Mouse (Mus musculus): ENCODE measurements around the gene Stambp. TPM values are rescaled to one million over a fixed set of nuclear protein-coding genes. Genes with fewer than 3 reads are reported as not detected.

The Stambp gene
- polyA plus RNA-seq, 1 experiment from 2014 or later: 66.5 TPM

GRCm38 (mm10) chr6:83548346-83548745, 24.2 kb downstream of the Stambp start:
- Histone ChIP-seq H3K4me3 (no peak overlapping the region), H3K27me3 (replicated peaks) (no peaks in the 10 kb centered on the region), H3K9me3 (no peaks in the 10 kb centered on the region), H3K4me1 (no peaks in the 10 kb centered on the region), H3K36me3 (replicated peaks) (peaks cover 25% of the 10 kb centered on the region), H3K9ac (no peak overlapping the region), H3K27ac (no peak overlapping the region), H3K4me2 (no peak overlapping the region)
- no peak for ATAC-seq (replicated peaks)
- whole genome bisulfite sequencing: 65% methylated on average over 5 of the region's 5 CpGs

GRCm38 (mm10) chr6:83545778-83546177, 26.8 kb downstream of the Stambp start:
- H3K9me3 ChIP-seq: no peaks in the 10 kb centered on the region
- H3K4me1 ChIP-seq: no peaks in the 10 kb centered on the region
- H3K27ac ChIP-seq: no peak overlapping the region
- no peak overlapping the region for H3K4me2 ChIP-seq
- WGBS: 82% methylated on average over 3 of the region's 3 CpGs
- no peak for ATAC-seq (replicated peaks)
- H3K36me3 ChIP-seq (replicated peaks): peaks cover 22% of the 10 kb centered on the region
- H3K27me3 ChIP-seq (replicated peaks): no peaks in the 10 kb centered on the region
- H3K9ac ChIP-seq: no peak overlapping the region
- no peak overlapping the region for H3K4me3 ChIP-seq

GRCm38 (mm10) chr6:83541756-83542456, 30.6 kb downstream of the Stambp start:
- Histone ChIP-seq H3K4me2 (no peak overlapping the region), H3K27ac (no peak overlapping the region), H3K9me3 (no peaks in the 10 kb centered on the region), H3K36me3 (replicated peaks) (peaks cover 20% of the 10 kb centered on the region), H3K4me3 (no peak overlapping the region), H3K9ac (no peak overlapping the region), H3K27me3 (replicated peaks) (no peaks in the 10 kb centered on the region), H3K4me1 (no peaks in the 10 kb centered on the region)
- no peak for ATAC-seq (replicated peaks)
- WGBS: 81% methylated on average over 11 of the region's 11 CpGs

GRCm38 (mm10) chr6:83540017-83540416, 32.5 kb downstream of the Stambp start:
- no peak for ATAC-seq (replicated peaks)
- WGBS: 35% methylated on average over 4 of the region's 4 CpGs
- Histone ChIP-seq H3K27me3 (replicated peaks) (no peaks in the 10 kb centered on the region), H3K9me3 (no peaks in the 10 kb centered on the region), H3K36me3 (replicated peaks) (peaks cover 7% of the 10 kb centered on the region), H3K4me3 (no peak overlapping the region), H3K27ac (no peak overlapping the region), H3K4me1 (no peaks in the 10 kb centered on the region), H3K4me2 (no peak overlapping the region), H3K9ac (no peak overlapping the region)

GRCm38 (mm10) chr6:83536795-83537059, 35.8 kb downstream of the Stambp start:
- Histone ChIP-seq H3K36me3 (replicated peaks) (no peaks in the 10 kb centered on the region), H3K4me2 (no peak overlapping the region), H3K9ac (no peak overlapping the region), H3K4me1 (no peaks in the 10 kb centered on the region), H3K27me3 (replicated peaks) (no peaks in the 10 kb centered on the region), H3K27ac (no peak overlapping the region), H3K4me3 (no peak overlapping the region), H3K9me3 (no peaks in the 10 kb centered on the region)
- WGBS: 55% methylated on average over 6 of the region's 6 CpGs
- no peak for ATAC-seq (replicated peaks)

GRCm38 (mm10) chr6:83536028-83536794, 36.3 kb downstream of the Stambp start, which contains the start of gene Actg2:
Gene Actg2, minus strand, starts transcription at chr6:83536265.
- no peaks in the 10 kb centered on the region for H3K4me1 ChIP-seq
- WGBS: 66% methylated on average over 12 of the region's 12 CpGs
- H3K27ac ChIP-seq: no peak within 1 kb of the TSS
- no peaks in the 10 kb centered on the region for H3K9me3 ChIP-seq
- no peak within 1 kb of the TSS for H3K4me2 ChIP-seq
- H3K4me3 ChIP-seq: no peak within 1 kb of the TSS
- H3K9ac ChIP-seq: no peak within 1 kb of the TSS
- no peaks in the 10 kb centered on the region for H3K36me3 ChIP-seq (replicated peaks)
- H3K27me3 ChIP-seq (replicated peaks): no peaks in the 10 kb centered on the region
- no peak for ATAC-seq (replicated peaks)

- H3K27me3 ChIP-seq (replicated peaks): no peaks in the 10 kb centered on the region
- ATAC-seq (replicated peaks): no peak
- H3K27ac ChIP-seq: no peak overlapping the region
- H3K9ac ChIP-seq: no peak overlapping the region
- WGBS: 68% methylated on average over 2 of the region's 2 CpGs
- H3K4me2 ChIP-seq: no peak overlapping the region
- H3K4me1 ChIP-seq: no peaks in the 10 kb centered on the region
- H3K36me3 ChIP-seq (replicated peaks): no peaks in the 10 kb centered on the region
- no peaks in the 10 kb centered on the region for H3K9me3 ChIP-seq
- H3K4me3 ChIP-seq: no peak overlapping the region
These were observed 39.9 kb downstream of the Stambp start for GRCm38 (mm10) chr6:83532608-83533007.

- no peak for ATAC-seq (replicated peaks)
- Histone ChIP-seq H3K36me3 (replicated peaks) (no peaks in the 10 kb centered on the region), H3K27me3 (replicated peaks) (no peaks in the 10 kb centered on the region), H3K4me2 (no peak overlapping the region), H3K9ac (no peak overlapping the region), H3K4me3 (no peak overlapping the region), H3K27ac (no peak overlapping the region), H3K4me1 (no peaks in the 10 kb centered on the region), H3K9me3 (no peaks in the 10 kb centered on the region)
- 72% methylated on average over 6 of the region's 6 CpGs for WGBS
These were observed 49.3 kb downstream of the Stambp start for GRCm38 (mm10) chr6:83523194-83523593.

GRCm38 (mm10) chr6:83521784-83522183, 50.7 kb downstream of the Stambp start:
- H3K36me3 ChIP-seq (replicated peaks): no peaks in the 10 kb centered on the region
- no peak for ATAC-seq (replicated peaks)
- WGBS: 75% methylated on average over 6 of the region's 6 CpGs
- H3K4me2 ChIP-seq: no peak overlapping the region
- no peak overlapping the region for H3K27ac ChIP-seq
- H3K9ac ChIP-seq: no peak overlapping the region
- no peaks in the 10 kb centered on the region for H3K4me1 ChIP-seq
- H3K9me3 ChIP-seq: no peaks in the 10 kb centered on the region
- H3K4me3 ChIP-seq: no peak overlapping the region
- no peaks in the 10 kb centered on the region for H3K27me3 ChIP-seq (replicated peaks)

GRCm38 (mm10) chr6:83518637-83519036, 53.9 kb downstream of the Stambp start:
- Histone ChIP-seq H3K9me3 (no peaks in the 10 kb centered on the region), H3K27me3 (replicated peaks) (no peaks in the 10 kb centered on the region), H3K4me2 (no peak overlapping the region), H3K4me1 (no peaks in the 10 kb centered on the region), H3K9ac (no peak overlapping the region), H3K27ac (no peak overlapping the region), H3K4me3 (no peak overlapping the region), H3K36me3 (replicated peaks) (no peaks in the 10 kb centered on the region)
- 80% methylated on average over 3 of the region's 3 CpGs for WGBS
- no peak for ATAC-seq (replicated peaks)

GRCm38 (mm10) chr6:83515172-83515571, 57.4 kb downstream of the Stambp start:
- H3K4me3 ChIP-seq: no peak overlapping the region
- H3K4me2 ChIP-seq: no peak overlapping the region
- 75% methylated on average over 3 of the region's 3 CpGs for WGBS
- H3K36me3 ChIP-seq (replicated peaks): no peaks in the 10 kb centered on the region
- no peak for ATAC-seq (replicated peaks)
- H3K9me3 ChIP-seq: no peaks in the 10 kb centered on the region
- H3K27ac ChIP-seq: no peak overlapping the region
- no peak overlapping the region for H3K9ac ChIP-seq
- H3K27me3 ChIP-seq (replicated peaks): no peaks in the 10 kb centered on the region
- no peaks in the 10 kb centered on the region for H3K4me1 ChIP-seq

GRCm38 (mm10) chr6:83512495-83512894, 60.0 kb downstream of the Stambp start:
- Histone ChIP-seq H3K27me3 (replicated peaks) (no peaks in the 10 kb centered on the region), H3K4me2 (no peak overlapping the region), H3K36me3 (replicated peaks) (no peaks in the 10 kb centered on the region), H3K4me3 (no peak overlapping the region), H3K27ac (no peak overlapping the region), H3K9me3 (no peaks in the 10 kb centered on the region), H3K9ac (no peak overlapping the region), H3K4me1 (peaks cover 2% of the 10 kb centered on the region; the same call in 1 of the 2 replicates)
- WGBS: 11% methylated on average over 1 of the region's 1 CpGs
- ATAC-seq (replicated peaks): no peak

- Histone ChIP-seq H3K4me2 (no peak overlapping the region), H3K27ac (no peak overlapping the region), H3K4me1 (peaks cover 15% of the 10 kb centered on the region), H3K36me3 (replicated peaks) (no peaks in the 10 kb centered on the region), H3K4me3 (no peak overlapping the region), H3K9me3 (no peaks in the 10 kb centered on the region), H3K9ac (no peak overlapping the region), H3K27me3 (replicated peaks) (no peaks in the 10 kb centered on the region)
- ATAC-seq (replicated peaks): no peak
- WGBS: 64% methylated on average over 2 of the region's 2 CpGs
These were observed 62.3 kb downstream of the Stambp start for GRCm38 (mm10) chr6:83510210-83510609.

Data from midbrain, embryonic 15.5 days (tissue).